Mouse (Mus musculus): Measurements from ENCODE around the gene Med13. TPM values are rescaled to one million over a fixed set of nuclear protein-coding genes. Genes with fewer than 3 reads are reported as not detected.

The Med13 gene
- total RNA-seq, 2 experiments from 2014 or later, result 56.0 to 64.6 TPM

Other genes starting within 250 kb of the Med13 start
- under 1 TPM; 0.18 to 0.23 TPM for gene Brip1, start 156.4 kb downstream of the Med13 start, total RNA-seq (2021)
- gene Ints2, start 100.0 kb downstream of the Med13 start, total RNA-seq (2021), result 10 to 100 TPM; 27.5 to 27.9 TPM
- 10 to 100 TPM; 29.4 to 31.4 TPM for gene Rnft1, start 127.1 kb upstream of the Med13 start, total RNA-seq (2021)
- gene Rps6kb1, start 187.2 kb upstream of the Med13 start, total RNA-seq (2021), result 10 to 100 TPM; 34.1 to 38.1 TPM
- 1 to 10 TPM; 5.3 to 6.8 TPM for gene Tubd1, start 187.4 kb upstream of the Med13 start, total RNA-seq (2021)

Data from left cerebral cortex, postnatal 25 days (tissue).